Mouse (Mus musculus) E14TG2a.4 (cell line): ENCODE data around the gene Pold2.

ENCODE experiments used
- CTCF ChIP-seq: conservative IDR thresholded peaks from 2 replicates; pipeline ENCODE4 v1.5.1; 2014; ENCODE audit warnings: low read length
- POU5F1 ChIP-seq: IDR thresholded peaks from 2 replicates; pipeline ENCODE4 v1.6.1; 2014; ENCODE audit warnings: low read length, borderline replicate concordance

- TF ChIP-seq CTCF (no peak), POU5F1 (no peak)
These were observed 48.7 kb upstream of the Pold2 start for GRCm38 (mm10) chr11:5926696-5927220.
